Mouse (Mus musculus): ENCODE measurements at regions not wholly inside any gene's neighbourhood (a gene's known extent, or its start where the extent isn't known, plus 50 kb on each side); places are given as distances from the start of the nearest gene placed in this dataset.

GRCm38 (mm10) chr12:47128596-47128995, 309.9 kb upstream of the Nova1 start:
- TF ChIP-seq CTCF (conservative IDR thresholded peaks at IDR 0.05; ENCODE audit: insufficient read depth, insufficient read length, low read depth, low read length) (no peak), POLR2A (IDR thresholded peaks at IDR 0.05; ENCODE audit: low read depth, low read length) (no peak)
